ENCODE assay signal across 8 mouse cellular contexts in the genomic region with DNA sequence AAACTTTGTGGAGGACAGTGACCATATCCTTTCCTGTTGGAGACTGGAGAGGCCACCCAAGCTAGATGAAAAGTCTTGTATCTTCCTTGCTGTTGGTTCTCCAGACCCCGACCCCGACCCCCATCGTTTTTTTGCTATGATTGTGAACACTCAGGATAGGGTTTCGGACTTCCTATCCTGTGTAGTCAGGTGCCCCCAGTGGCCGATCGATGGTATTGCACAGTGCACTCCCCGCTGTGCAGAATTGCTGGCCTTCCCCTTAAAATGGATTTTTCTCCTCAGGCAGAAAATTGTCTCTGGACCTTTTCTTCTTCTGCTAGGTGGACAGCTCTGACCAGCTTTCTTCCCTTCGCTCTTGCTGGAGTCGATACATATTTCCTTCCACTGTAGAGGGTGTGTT. TPM values are rescaled to one million over a fixed set of nuclear protein-coding genes. Genes with fewer than 3 reads are reported as not detected.
DNase-seq lines count a peak whose midpoint lies in the region; ATAC-seq and TF ChIP-seq lines count a peak whose summit lies in the region.

No protein-coding gene starts in this region.

- DNase-seq in forebrain, embryonic 14.5 days (ENCODE audit: low spot score): peak; percentile 73
- DNase-seq in lung, embryonic 14.5 days: peak; percentile 75
- DNase-seq in lung, adult 18-20 months: no peak
- DNase-seq in ZHBTc4 (ENCODE audit: low read depth, low spot score): peak; percentile 73
- DNase-seq in lung, postnatal 0 days (ENCODE audit: low spot score): peak; percentile 67
- no peak for DNase-seq in urinary bladder, postnatal 36 days (ENCODE audit: low spot score in 2 of 2)
- DNase-seq in kidney, adult 9 months: no peak

- no peak overlapping the region for H3K9ac ChIP-seq in forebrain, embryonic 14.5 days (ENCODE audit: low read length)
- H3K9ac ChIP-seq in forebrain, embryonic 12.5 days: no peak overlapping the region
- H3K9ac ChIP-seq in lung, embryonic 14.5 days: no peak overlapping the region
- H3K9ac ChIP-seq in lung, postnatal 0 days (replicated peaks; ENCODE audit: low read depth): no peak overlapping the region

- H3K4me3 ChIP-seq in forebrain, embryonic 14.5 days (ENCODE audit: low read depth, low read length): no peak overlapping the region
- H3K4me3 ChIP-seq in forebrain, embryonic 12.5 days (replicated peaks): no peak overlapping the region
- no peak overlapping the region for H3K4me3 ChIP-seq in lung, embryonic 14.5 days (ENCODE audit: low read depth, low read length)
- no peak overlapping the region for H3K4me3 ChIP-seq in lung, postnatal 0 days (ENCODE audit: low read depth, low read length)

- H3K9me3 ChIP-seq in forebrain, embryonic 14.5 days (replicated peaks; ENCODE audit: control insufficient read depth, low read length): no peaks in the 10 kb centered on the region
- no peaks in the 10 kb centered on the region for H3K9me3 ChIP-seq in forebrain, embryonic 12.5 days
- H3K9me3 ChIP-seq in lung, embryonic 14.5 days (ENCODE audit: low read depth, low read length): no peaks in the 10 kb centered on the region; the same call in 1 of the 2 replicates
- H3K9me3 ChIP-seq in lung, postnatal 0 days (ENCODE audit: low read length): no peaks in the 10 kb centered on the region

- no peak for TF ChIP-seq EP300 in lung, postnatal 0 days (IDR thresholded peaks at IDR 0.05)

- H3K4me2 ChIP-seq in forebrain, embryonic 14.5 days (ENCODE audit: low read length): no peak overlapping the region
- no peak overlapping the region for H3K4me2 ChIP-seq in forebrain, embryonic 12.5 days
- no peak overlapping the region for H3K4me2 ChIP-seq in lung, embryonic 14.5 days
- no peak overlapping the region for H3K4me2 ChIP-seq in lung, postnatal 0 days (replicated peaks; ENCODE audit: low read depth, low read length)

- H3K4me1 ChIP-seq in forebrain, embryonic 14.5 days (ENCODE audit: control insufficient read depth, insufficient read depth, low read length): no peaks in the 10 kb centered on the region
- peaks cover 6% of the 10 kb centered on the region; the same call in 1 of the 2 replicates for H3K4me1 ChIP-seq in forebrain, embryonic 12.5 days
- H3K4me1 ChIP-seq in lung, embryonic 14.5 days (ENCODE audit: insufficient read depth): no peaks in the 10 kb centered on the region
- H3K4me1 ChIP-seq in lung, postnatal 0 days (ENCODE audit: insufficient read depth, low read depth, low read length): no peaks in the 10 kb centered on the region

- H3K27ac ChIP-seq in forebrain, embryonic 14.5 days (ENCODE audit: low read depth, low read length): no peak overlapping the region
- H3K27ac ChIP-seq in forebrain, embryonic 12.5 days: no peak overlapping the region
- H3K27ac ChIP-seq in lung, embryonic 14.5 days (ENCODE audit: low read depth): no peak overlapping the region
- H3K27ac ChIP-seq in lung, postnatal 0 days (ENCODE audit: low read length): no peak overlapping the region

- no peak for ATAC-seq in forebrain, embryonic 14.5 days
- no peak for ATAC-seq in forebrain, embryonic 12.5 days (ENCODE audit: low FRiP score)
- no peak for ATAC-seq in lung, embryonic 14.5 days (ENCODE audit: insufficient read depth)
- ATAC-seq in lung, postnatal 0 days: no peak

- no peaks in the 10 kb centered on the region for H3K27me3 ChIP-seq in forebrain, embryonic 14.5 days (replicated peaks; ENCODE audit: control insufficient read depth, insufficient read depth, low read length)
- peaks cover 18% of the 10 kb centered on the region for H3K27me3 ChIP-seq in forebrain, embryonic 12.5 days
- H3K27me3 ChIP-seq in lung, embryonic 14.5 days (ENCODE audit: insufficient read depth, low read length): no peaks in the 10 kb centered on the region
- H3K27me3 ChIP-seq in lung, postnatal 0 days (replicated peaks; ENCODE audit: insufficient read depth, low read length): no peaks in the 10 kb centered on the region

- WGBS in forebrain, embryonic 14.5 days: 32% methylated on average over 9 of the region's 9 CpGs
- WGBS in forebrain, embryonic 12.5 days: 26% methylated on average over 9 of the region's 9 CpGs
- WGBS in lung, embryonic 14.5 days: 26% methylated on average over 9 of the region's 9 CpGs
- WGBS in lung, postnatal 0 days: 22% methylated on average over 7 of the region's 9 CpGs

- TF ChIP-seq CTCF in lung, embryonic 14.5 days (IDR thresholded peaks at IDR 0.05; ENCODE audit: low read depth): peak; percentile 87
- peak; percentile 82 for TF ChIP-seq CTCF in lung, postnatal 0 days (IDR thresholded peaks at IDR 0.05)

- no peaks in the 10 kb centered on the region for H3K36me3 ChIP-seq in forebrain, embryonic 14.5 days (ENCODE audit: control insufficient read depth, insufficient read depth, low read length)
- no peaks in the 10 kb centered on the region for H3K36me3 ChIP-seq in forebrain, embryonic 12.5 days (replicated peaks)
- no peaks in the 10 kb centered on the region for H3K36me3 ChIP-seq in lung, embryonic 14.5 days (ENCODE audit: insufficient read depth)
- no peaks in the 10 kb centered on the region for H3K36me3 ChIP-seq in lung, postnatal 0 days (ENCODE audit: insufficient read depth, low read length)

RNA-seq across cellular contexts. Expression of a gene that starts 22.5 kb away (rescaled TPM):
- polyA plus RNA-seq in forebrain, embryonic 14.5 days (2014; fragmentation: Nextera tagmentation; extraction: Ambion mirVana): 194 and 262 TPM in 2 replicates
- polyA plus RNA-seq in forebrain, embryonic 12.5 days (2016; fragmentation: Nextera tagmentation; extraction: Ambion mirVana): 30.6 and 41.1 TPM in 2 replicates
- 0.99 and 1.4 TPM in 2 replicates for polyA plus RNA-seq in lung, embryonic 14.5 days (2014; fragmentation: Nextera tagmentation; extraction: Ambion mirVana)
- polyA plus RNA-seq in lung, postnatal 0 days (2015; fragmentation: Nextera tagmentation; extraction: Ambion mirVana): 0.15 TPM in 1 of 2 replicates, not detected in the other

RNA-seq across cellular contexts. Expression of a gene that starts 31.9 kb away (rescaled TPM):
- polyA plus RNA-seq in forebrain, embryonic 14.5 days (2014; fragmentation: Nextera tagmentation; extraction: Ambion mirVana): 8.2 and 13.6 TPM in 2 replicates
- 17.9 and 20.4 TPM in 2 replicates for polyA plus RNA-seq in forebrain, embryonic 12.5 days (2016; fragmentation: Nextera tagmentation; extraction: Ambion mirVana)
- polyA plus RNA-seq in lung, embryonic 14.5 days (2014; fragmentation: Nextera tagmentation; extraction: Ambion mirVana): 4.1 and 6.0 TPM in 2 replicates
- polyA plus RNA-seq in lung, postnatal 0 days (2015; fragmentation: Nextera tagmentation; extraction: Ambion mirVana): 1.6 and 1.9 TPM in 2 replicates

Comparison
In these comparisons a context has a peak if more than half of its experiments do, and no peak if none do; other contexts are left out.
1. DNase-seq: peak in forebrain, embryonic 14.5 days (single experiment), lung, embryonic 14.5 days (single experiment), ZHBTc4 (single experiment) and lung, postnatal 0 days (single experiment); none in lung, adult 18-20 months (0 of 2), urinary bladder, postnatal 36 days (0 of 2) and kidney, adult 9 months (single experiment).
2. RNA of a gene that starts 22.5 kb away (polyA plus RNA-seq): 194 to 262 TPM in forebrain, embryonic 14.5 days and 30.6 to 41.1 TPM in forebrain, embryonic 12.5 days; 0.99 to 1.4 TPM in lung, embryonic 14.5 days and 0.15 TPM in lung, postnatal 0 days; every median in the first group is over 10 times any median in the second.